Mouse (Mus musculus) bone marrow macrophage, adult 2 months (primary cell): ENCODE data around the gene Mkln1. TPM values are rescaled to one million over a fixed set of nuclear protein-coding genes. Genes with fewer than 3 reads are reported as not detected.
A peak's percentile ranks its signal among the peaks of the same experiment; 100 is the strongest.

Source experiments
- H3K27ac ChIP-seq: 2 replicates; pipeline ENCODE4 v1.5.1; 2012; ENCODE audit warnings: low read depth, low read length; ENCODE audit not compliant: insufficient read depth
- H3K4me1 ChIP-seq: 2 replicates; pipeline ENCODE4 v1.6.1; 2012; ENCODE audit warnings: low read length; ENCODE audit not compliant: control insufficient read depth, insufficient read depth
- H3K4me3 ChIP-seq: 2 replicates; pipeline ENCODE4 v1.5.1; 2012; ENCODE audit warnings: mild to moderate bottlenecking, low read length, moderate library complexity; ENCODE audit not compliant: insufficient read depth
- CTCF ChIP-seq: IDR thresholded peaks from 2 replicates; pipeline ENCODE4 v1.5.1; 2012; ENCODE audit warnings: low read depth, mild to moderate bottlenecking, low read length, moderate library complexity
- POLR2A ChIP-seq: IDR thresholded peaks from 2 replicates; pipeline ENCODE4 v1.6.1; 2012; ENCODE audit warnings: mild to moderate bottlenecking, low read depth, low read length, borderline replicate concordance
- polyA plus RNA-seq: library from polyadenylated mRNA; stranded (reverse); fragments of >200 nt; gene quantifications from 2 replicates; pipeline ENCODE4 v1.2.4, GENCODE M21; 2012; ENCODE audit not compliant: missing spikeins, insufficient read depth, insufficient read length

Gene Mkln1
- polyA plus RNA-seq, 1 experiment: 101 TPM

DNA sequence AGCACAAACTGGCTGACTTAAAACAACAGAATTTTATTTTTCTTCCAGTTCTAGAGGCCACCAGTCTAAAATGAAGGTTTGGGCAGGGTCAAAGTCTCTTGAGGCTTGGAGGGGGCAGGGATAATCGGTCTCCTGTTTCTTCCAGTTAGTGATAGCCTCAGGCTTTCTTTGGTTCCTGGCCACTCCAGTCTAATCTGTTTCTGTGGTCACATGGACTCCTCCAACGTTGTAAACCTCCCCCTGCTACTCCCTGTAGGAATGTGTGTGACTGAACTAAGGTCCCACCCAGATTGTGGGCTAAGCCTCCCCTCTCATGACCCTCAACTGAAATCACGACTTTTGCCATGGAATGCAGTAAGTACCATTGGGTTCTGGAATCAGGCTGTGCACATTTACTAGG, 25.9 kb upstream of the Mkln1 start:
- TF ChIP-seq POLR2A (no peak), CTCF (no peak)
- H3K4me1 ChIP-seq: peaks cover 7% of the 10 kb centered on the region
- no peak overlapping the region for H3K27ac ChIP-seq
- no peak overlapping the region for H3K4me3 ChIP-seq

- H3K4me1 ChIP-seq: peaks cover 7% of the 10 kb centered on the region
- H3K4me3 ChIP-seq: no peak overlapping the region
- H3K27ac ChIP-seq: no peak overlapping the region
- TF ChIP-seq POLR2A (no peak), CTCF (no peak)
Observed at GRCm38 (mm10) chr6:31373084-31373673, 25.4 kb upstream of the Mkln1 start.

DNA sequence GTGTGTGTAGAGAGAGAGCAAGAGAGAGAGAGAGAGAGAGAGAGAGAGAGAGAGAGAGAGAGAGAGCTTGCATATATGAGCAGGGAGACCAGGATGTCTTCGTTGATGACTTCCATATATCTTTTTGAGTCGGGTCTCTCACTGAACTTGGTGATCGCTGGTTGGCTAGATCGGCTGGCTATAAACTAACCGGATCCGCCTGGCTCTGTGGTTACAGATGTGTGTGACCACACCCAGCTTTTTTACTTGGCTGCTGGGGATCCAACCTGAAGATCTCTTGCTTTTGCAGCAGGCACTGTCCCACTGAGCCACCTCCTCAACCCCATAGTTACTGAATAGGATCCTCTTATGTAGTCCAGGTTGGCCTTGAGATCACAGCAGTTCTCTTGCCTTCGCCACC, 15.5 kb upstream of the Mkln1 start:
- no peak overlapping the region for H3K27ac ChIP-seq
- peaks cover 12% of the 10 kb centered on the region for H3K4me1 ChIP-seq
- no peak overlapping the region for H3K4me3 ChIP-seq
- TF ChIP-seq CTCF (no peak), POLR2A (no peak)

DNA sequence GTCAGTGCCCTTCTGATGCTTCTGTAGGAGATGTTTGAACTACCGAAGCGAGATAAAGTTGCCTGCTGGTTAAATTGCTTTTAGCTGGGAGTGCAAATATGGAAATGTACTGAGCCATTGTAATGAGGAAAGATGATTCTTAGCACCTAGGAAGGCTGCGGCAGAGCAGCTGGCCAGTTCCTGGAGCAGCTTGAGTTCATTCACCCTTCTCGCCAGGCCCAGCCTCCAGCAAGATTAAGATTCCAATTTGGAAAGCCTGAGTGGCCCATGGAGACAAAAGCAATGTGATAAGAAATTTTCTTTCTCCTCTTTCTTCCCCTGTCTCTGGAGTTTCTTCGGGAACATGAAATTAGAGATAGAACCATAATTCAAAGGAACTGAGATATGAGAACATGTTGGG, 13.7 kb upstream of the Mkln1 start:
- Histone ChIP-seq H3K4me1 (peaks cover 12% of the 10 kb centered on the region), H3K27ac (no peak overlapping the region), H3K4me3 (no peak overlapping the region)
- no peak for TF ChIP-seq CTCF
- no peak for TF ChIP-seq POLR2A

DNA sequence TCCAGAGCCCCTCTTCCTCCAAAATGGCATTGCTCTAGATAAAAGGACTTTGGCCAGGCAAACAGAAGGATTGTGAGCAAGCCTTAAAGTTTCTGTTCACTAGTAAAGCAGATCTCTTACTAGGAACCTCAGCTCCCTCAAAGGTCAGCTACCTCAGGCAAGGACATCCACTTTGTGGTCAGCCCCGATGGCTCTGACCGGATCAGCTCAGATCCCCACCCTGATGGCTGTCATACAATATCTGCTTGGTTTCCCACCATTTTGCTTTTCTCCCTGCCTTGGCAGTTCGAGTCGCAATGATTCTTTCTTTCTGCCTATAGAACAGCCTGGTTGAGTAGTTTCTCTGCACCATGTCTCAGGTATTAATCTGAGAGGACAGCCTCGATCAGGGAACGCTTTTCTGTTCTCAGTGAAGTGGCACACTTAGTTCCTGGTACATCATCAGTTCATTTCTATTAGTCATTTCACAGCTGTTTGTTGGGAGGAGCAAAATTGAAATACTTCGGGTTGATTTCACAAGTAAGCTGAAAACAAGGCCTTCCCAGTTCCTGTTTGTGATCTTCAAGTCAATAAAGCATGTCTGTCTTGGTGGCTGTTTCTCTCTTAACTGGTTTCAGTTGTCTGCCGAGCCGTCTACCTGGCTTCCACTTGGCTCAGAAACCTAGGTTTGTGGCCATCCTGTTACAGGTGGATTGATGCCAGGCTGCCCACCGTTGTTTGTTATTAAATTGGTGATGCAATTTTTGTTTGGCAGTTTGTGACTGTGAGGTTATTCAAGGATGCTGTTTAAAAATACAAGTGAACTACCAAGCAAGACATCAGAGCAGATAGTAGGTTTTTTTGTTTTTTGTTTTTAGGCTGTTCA, 13.0 kb upstream of the Mkln1 start:
- TF ChIP-seq CTCF: no peak
- no peak for TF ChIP-seq POLR2A
- Histone ChIP-seq H3K4me1 (peaks cover 12% of the 10 kb centered on the region), H3K27ac (peak overlapping the region; percentile 30; the same call in 1 of the 2 replicates), H3K4me3 (no peak overlapping the region)

DNA sequence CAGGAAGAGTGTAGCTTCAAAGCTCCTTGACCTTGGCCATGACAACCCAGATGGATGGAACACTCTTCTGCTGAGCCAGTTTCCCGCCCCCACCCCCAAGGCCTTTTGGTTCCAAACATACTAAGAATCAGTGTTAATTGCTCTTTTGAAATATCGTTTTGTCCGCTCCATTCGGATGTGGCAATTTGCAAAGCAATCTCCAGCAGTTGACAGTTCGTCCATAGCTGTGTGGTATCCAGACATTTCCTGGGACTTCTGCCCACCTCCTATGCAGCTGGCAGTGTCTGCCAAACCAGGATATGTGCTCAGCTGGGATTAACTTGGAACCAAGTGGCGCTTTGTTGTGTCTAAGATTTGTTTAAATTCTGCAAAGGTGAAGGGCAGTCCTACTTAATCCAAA, 8.8 kb upstream of the Mkln1 start:
- Histone ChIP-seq H3K4me1 (peaks cover 11% of the 10 kb centered on the region), H3K4me3 (no peak overlapping the region), H3K27ac (no peak overlapping the region)
- no peak for TF ChIP-seq CTCF
- no peak for TF ChIP-seq POLR2A

DNA sequence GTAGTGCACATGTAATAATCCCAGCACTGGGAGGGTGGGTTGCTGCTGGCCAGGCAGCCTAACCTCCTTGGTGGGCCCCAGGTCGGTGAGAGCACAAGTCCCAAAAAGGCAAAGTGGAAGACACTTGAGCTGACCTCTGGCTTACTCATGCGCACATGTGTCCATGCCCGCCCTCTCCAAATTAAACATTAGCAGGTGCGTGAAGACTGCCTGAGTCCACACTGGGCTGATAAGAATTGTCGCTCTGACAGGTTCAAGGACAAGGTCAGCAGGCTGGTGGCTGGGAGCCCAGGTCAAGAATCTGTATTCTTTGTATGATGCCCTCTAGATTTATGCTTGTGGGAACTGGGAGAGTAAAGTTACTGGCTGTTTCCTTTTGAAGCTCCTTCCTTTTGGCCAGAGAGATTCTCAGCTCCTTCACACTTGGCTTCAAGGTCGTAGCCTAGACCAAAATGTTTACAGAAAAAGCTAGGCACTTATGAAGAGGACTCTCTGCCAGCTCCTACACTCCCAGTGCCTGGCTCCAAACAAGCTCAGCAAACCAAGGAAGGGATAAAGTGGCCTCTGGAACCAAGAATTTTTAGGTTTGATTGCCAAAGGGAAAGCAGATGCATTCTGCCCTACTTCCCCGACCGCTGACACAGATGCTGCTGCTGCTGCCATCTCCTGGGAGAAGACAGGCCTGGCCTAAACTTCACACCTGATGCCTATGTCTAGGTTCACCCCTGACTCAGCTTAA, 8.1 kb upstream of the Mkln1 start:
- no peak overlapping the region for H3K27ac ChIP-seq
- TF ChIP-seq CTCF (no peak), POLR2A (no peak)
- no peak overlapping the region for H3K4me3 ChIP-seq
- peaks cover 4% of the 10 kb centered on the region for H3K4me1 ChIP-seq

DNA sequence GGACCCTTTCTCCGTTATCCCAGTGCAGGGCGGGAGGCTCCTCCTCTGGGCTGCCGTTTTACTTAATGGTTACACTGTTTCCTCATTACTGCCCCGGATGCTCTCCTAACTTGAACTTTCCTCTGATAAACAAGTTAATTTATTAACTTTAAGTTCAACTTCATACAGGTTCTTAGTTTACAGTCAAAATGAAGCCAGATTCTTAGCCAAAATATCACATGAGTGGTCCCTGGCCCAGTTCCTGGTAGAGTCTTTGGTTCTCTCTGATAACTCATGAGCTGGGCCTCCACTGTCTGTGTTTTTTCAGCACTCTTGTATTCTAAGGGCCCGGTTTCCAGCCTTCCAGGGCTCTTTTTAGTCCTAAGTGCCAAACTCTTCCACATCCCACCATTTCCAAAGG, 5.7 kb upstream of the Mkln1 start:
- Histone ChIP-seq H3K4me3 (no peak overlapping the region), H3K27ac (no peak overlapping the region), H3K4me1 (no peaks in the 10 kb centered on the region)
- no peak for TF ChIP-seq POLR2A
- TF ChIP-seq CTCF: no peak

- H3K4me3 ChIP-seq: no peak overlapping the region
- TF ChIP-seq CTCF: no peak
- TF ChIP-seq POLR2A: no peak
- peaks cover 14% of the 10 kb centered on the region for H3K4me1 ChIP-seq
Observed at GRCm38 (mm10) chr6:31396118-31396517, 2.4 kb upstream of the Mkln1 start.

GRCm38 (mm10) chr6:31397308-31397707, 1.2 kb upstream of the Mkln1 start:
- peaks cover 16% of the 10 kb centered on the region for H3K4me1 ChIP-seq
- H3K27ac ChIP-seq: no peak overlapping the region
- TF ChIP-seq CTCF (no peak), POLR2A (no peak)
- H3K4me3 ChIP-seq: no peak overlapping the region

More at GRCm38 (mm10) chr6:31396118-31396517, 2.4 kb upstream of the Mkln1 start:
- H3K27ac ChIP-seq: no peak overlapping the region
